Mouse (Mus musculus) liver, adult 2 months (tissue): ENCODE measurements around the gene Lhfpl2. TPM values are rescaled to one million over a fixed set of nuclear protein-coding genes. Genes with fewer than 3 reads are reported as not detected.

Experiments
- DNase-seq: peaks from one replicate; pipeline ENCODE4 v3.0.0-alpha.2; 2011; ENCODE audit warnings: low read depth, low spot score; ENCODE audit errors: extremely low read depth
- H3K27ac ChIP-seq: fragments of 200-500 bp; replicated peaks from 2 replicates; pipeline ENCODE4 v1.5.1; 2012; ENCODE audit warnings: low read depth, mild to moderate bottlenecking, control low read depth, inconsistent platforms, low read length; ENCODE audit not compliant: insufficient read depth
- H3K27me3 ChIP-seq: fragments of 200-500 bp; 2 replicates; pipeline ENCODE4 v1.6.1; 2012; ENCODE audit warnings: mild to moderate bottlenecking, moderate library complexity, low read length, inconsistent platforms; ENCODE audit not compliant: control insufficient read depth, insufficient read depth
- H3K36me3 ChIP-seq: fragments of 200-500 bp; 2 replicates; pipeline ENCODE4 v1.6.1; 2012; ENCODE audit warnings: low read length, inconsistent platforms; ENCODE audit not compliant: control insufficient read depth, insufficient read depth
- H3K4me1 ChIP-seq: fragments of 200-500 bp; 2 replicates; pipeline ENCODE4 v1.6.1; 2011; ENCODE audit warnings: low read length; ENCODE audit not compliant: control insufficient read depth, insufficient read depth
- H3K4me3 ChIP-seq: fragments of 200-500 bp; 2 replicates; pipeline ENCODE4 v1.5.1; 2011; ENCODE audit warnings: low read depth, mild to moderate bottlenecking, control low read depth, low read length, moderate library complexity; ENCODE audit not compliant: insufficient read depth
- H3K79me2 ChIP-seq: fragments of 200-500 bp; 2 replicates; pipeline ENCODE4 v1.6.1; 2012; ENCODE audit warnings: inconsistent platforms, mild to moderate bottlenecking, low read length, moderate library complexity; ENCODE audit not compliant: control insufficient read depth, insufficient read depth
- H3K9ac ChIP-seq: fragments of 200-500 bp; 2 replicates; pipeline ENCODE4 v1.6.1; 2012; ENCODE audit warnings: low read depth, mild to moderate bottlenecking, control low read depth, inconsistent platforms, low read length
- CTCF ChIP-seq: fragments of 200-500 bp; IDR thresholded peaks from 2 replicates; pipeline ENCODE4 v1.5.1; 2011; ENCODE audit warnings: low read depth, low read length, control low read depth
- POLR2A ChIP-seq: fragments of 200-500 bp; IDR thresholded peaks from 2 replicates; pipeline ENCODE4 v1.6.1; 2011; ENCODE audit warnings: low read length, control low read depth; ENCODE audit not compliant: insufficient read depth; ENCODE audit errors: extremely low read depth
- WGBS: fragments of 180-500 bp; shearing (Covaris S2); methylation state at CpG from one replicate; pipeline ENCODE4 v1.1.7; 2018; 5-methylcytosine and 5-hydroxymethylcytosine counted together
- polyA plus RNA-seq: library from polyadenylated mRNA; depleted of rRNA; stranded (reverse); fragments of >200 nt; gene quantifications from 2 replicates; pipeline ENCODE4 v1.2.3, GENCODE M21; 2012
- total RNA-seq: library from RNA; depleted of rRNA; stranded (reverse); fragments of >200 nt; gene quantifications from 2 replicates; pipeline ENCODE4 v1.2.3, GENCODE M21; 2014

The Lhfpl2 gene
- total and polyA plus RNA-seq, 2 experiments: 4.1 to 8.7 TPM

DNA sequence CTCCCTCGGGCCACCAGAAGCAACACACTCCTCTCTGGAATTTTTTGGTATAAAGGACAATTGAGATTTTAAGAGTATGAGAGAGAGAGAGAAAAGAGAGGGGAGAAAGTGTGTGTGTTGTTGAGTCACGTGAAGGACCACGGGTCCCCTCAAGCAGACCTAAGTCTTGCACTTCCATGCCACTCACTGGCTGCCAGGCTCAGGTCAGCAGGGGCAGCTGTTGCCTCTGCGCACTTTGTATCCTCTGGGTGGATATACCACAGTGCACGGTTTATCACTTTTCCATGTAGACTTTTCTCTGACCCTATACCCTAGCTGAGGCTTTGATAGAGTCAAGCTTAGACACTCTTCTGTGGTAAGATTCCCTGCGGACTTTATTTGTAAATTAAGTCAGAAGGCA lies 128.0 kb downstream of the Lhfpl2 start:
- Histone ChIP-seq H3K4me1 (peaks cover 5% of the 10 kb centered on the region; the same call in 1 of the 2 replicates), H3K36me3 (no peaks in the 10 kb centered on the region), H3K27me3 (no peaks in the 10 kb centered on the region), H3K4me3 (no peak overlapping the region), H3K79me2 (no peaks in the 10 kb centered on the region), H3K9ac (no peak overlapping the region), H3K27ac (no peak overlapping the region)
- DNase-seq: no peak
- WGBS: 83% methylated on average over 5 of the region's 6 CpGs
- no peak for TF ChIP-seq CTCF
- no peak for TF ChIP-seq POLR2A

DNA sequence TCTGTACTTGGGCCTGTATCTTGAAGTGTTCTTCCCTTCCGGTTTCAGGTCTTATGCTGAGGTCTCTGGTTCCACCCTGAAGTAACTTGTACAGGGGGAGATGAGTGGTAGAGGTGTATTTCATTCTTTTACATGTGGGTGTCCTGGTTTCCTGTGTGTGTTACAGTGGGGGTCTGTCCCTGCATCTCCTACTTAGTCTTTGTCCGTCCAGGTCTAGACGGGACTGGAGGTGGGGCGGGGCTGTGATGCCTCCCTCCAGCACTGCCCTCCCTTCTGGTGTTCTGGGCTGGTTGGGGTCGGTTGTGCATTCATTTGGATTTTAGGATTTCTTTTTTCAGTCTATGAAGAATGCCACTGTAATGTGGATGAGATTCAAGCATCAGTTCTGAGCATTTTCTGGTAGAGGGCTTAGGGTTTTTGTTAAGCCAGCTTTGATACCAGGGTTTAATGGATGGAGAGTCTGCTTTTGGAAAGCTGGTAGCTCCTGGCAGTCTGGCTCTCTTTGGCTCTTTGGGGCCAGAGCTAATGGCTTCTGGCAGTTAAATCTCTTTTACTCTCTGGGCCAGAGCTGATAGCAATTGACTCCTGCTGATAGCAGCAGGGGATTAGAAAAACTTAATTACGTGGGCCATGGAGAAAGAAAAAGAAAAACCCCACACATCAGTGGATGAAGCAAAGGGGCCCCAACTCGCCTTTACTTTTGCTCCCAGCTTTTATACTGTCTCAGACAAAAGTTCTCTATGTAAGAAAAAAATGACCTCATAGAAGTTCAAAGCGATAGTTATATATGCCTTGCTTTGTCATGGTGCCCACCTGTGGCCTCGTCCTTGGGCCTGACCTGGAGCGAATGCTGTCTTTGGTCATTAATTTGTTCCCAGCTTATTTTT lies 130.8 kb downstream of the Lhfpl2 start:
- Histone ChIP-seq H3K27me3 (no peaks in the 10 kb centered on the region), H3K27ac (no peak overlapping the region), H3K36me3 (no peaks in the 10 kb centered on the region), H3K79me2 (no peaks in the 10 kb centered on the region), H3K4me1 (no peaks in the 10 kb centered on the region), H3K4me3 (no peak overlapping the region), H3K9ac (no peak overlapping the region)
- 79% methylated on average over 10 of the region's 10 CpGs for WGBS
- DNase-seq: no peak
- TF ChIP-seq POLR2A (no peak), CTCF (no peak)

DNA sequence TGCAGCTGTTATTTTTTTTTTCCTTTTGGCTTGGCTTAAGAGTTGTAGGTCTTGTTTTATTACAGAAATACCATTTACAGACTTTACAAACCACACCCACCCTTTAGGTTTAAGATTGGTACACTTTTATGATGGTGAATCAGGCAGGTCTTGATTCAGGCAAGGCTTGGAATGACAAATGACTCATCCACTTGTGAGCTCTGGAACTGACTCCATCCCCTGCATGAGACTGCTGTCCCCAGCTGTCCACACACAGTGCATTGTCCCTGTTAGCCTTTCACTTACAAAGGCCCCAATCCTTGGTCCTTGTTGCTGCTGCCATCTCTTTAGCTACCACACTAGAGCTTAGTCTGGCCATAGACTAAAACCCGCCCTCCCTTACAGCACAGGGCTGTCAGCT lies 132.8 kb downstream of the Lhfpl2 start:
- no peaks in the 10 kb centered on the region for H3K4me1 ChIP-seq
- H3K9ac ChIP-seq: no peak overlapping the region
- H3K4me3 ChIP-seq: no peak overlapping the region
- H3K27ac ChIP-seq: no peak overlapping the region
- WGBS: 96% methylated on average over 1 of the region's 1 CpGs
- no peaks in the 10 kb centered on the region for H3K79me2 ChIP-seq
- TF ChIP-seq POLR2A (no peak), CTCF (no peak)
- no peak for DNase-seq
- H3K36me3 ChIP-seq: no peaks in the 10 kb centered on the region
- H3K27me3 ChIP-seq: no peaks in the 10 kb centered on the region

DNA sequence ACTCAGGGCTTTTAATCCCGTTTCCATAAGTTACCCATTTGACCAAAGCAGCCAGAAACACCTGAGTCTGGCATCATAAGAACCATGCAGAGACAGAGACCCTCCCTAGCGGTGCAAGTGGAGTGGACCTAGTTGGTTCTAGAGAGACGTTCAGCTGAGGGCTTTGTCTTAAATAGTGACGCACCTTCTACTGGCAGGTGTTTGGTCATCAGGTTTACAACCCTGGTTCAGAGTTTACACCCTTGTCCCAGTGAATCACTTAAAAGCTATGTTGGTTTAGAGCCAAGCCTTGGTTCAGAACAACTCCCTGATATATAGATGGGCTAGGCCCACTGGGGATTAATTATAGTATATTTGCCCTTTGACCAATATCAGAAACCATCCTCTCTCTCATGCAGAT lies 135.6 kb downstream of the Lhfpl2 start:
- Histone ChIP-seq H3K4me1 (no peaks in the 10 kb centered on the region), H3K27me3 (no peaks in the 10 kb centered on the region), H3K4me3 (no peak overlapping the region), H3K79me2 (no peaks in the 10 kb centered on the region), H3K9ac (no peak overlapping the region), H3K36me3 (peaks cover 5% of the 10 kb centered on the region; the same call in 1 of the 2 replicates), H3K27ac (no peak overlapping the region)
- no peak for TF ChIP-seq CTCF
- no peak for TF ChIP-seq POLR2A
- DNase-seq: no peak
- WGBS: 85% methylated on average over 4 of the region's 4 CpGs

DNA sequence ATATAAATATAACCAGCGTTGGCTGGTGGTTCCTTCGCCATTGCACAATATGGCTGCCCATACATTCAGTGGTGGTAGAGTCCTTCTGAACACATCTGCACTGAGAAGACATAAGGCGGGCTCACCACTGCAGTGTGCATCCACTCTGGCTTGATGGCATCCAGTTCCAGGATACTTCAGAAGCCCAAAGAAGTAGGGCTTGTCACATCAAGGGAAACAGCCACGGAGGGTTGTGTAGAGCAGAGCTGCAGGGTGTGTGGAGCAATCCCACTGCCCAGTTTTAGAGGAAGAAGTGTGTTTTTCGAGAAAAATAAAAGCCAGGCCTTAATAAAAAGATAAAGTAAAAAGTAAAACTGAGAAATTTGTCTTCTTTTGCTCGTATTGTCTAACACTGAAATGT lies 141.0 kb downstream of the Lhfpl2 start:
- WGBS: 94% methylated on average over 6 of the region's 6 CpGs
- no peaks in the 10 kb centered on the region for H3K4me1 ChIP-seq
- DNase-seq: no peak
- peaks cover 13% of the 10 kb centered on the region; the same call in 1 of the 2 replicates for H3K36me3 ChIP-seq
- no peak for TF ChIP-seq POLR2A
- TF ChIP-seq CTCF: no peak
- no peak overlapping the region for H3K4me3 ChIP-seq
- no peak overlapping the region for H3K27ac ChIP-seq
- H3K9ac ChIP-seq: no peak overlapping the region
- H3K27me3 ChIP-seq: no peaks in the 10 kb centered on the region
- H3K79me2 ChIP-seq: no peaks in the 10 kb centered on the region

DNA sequence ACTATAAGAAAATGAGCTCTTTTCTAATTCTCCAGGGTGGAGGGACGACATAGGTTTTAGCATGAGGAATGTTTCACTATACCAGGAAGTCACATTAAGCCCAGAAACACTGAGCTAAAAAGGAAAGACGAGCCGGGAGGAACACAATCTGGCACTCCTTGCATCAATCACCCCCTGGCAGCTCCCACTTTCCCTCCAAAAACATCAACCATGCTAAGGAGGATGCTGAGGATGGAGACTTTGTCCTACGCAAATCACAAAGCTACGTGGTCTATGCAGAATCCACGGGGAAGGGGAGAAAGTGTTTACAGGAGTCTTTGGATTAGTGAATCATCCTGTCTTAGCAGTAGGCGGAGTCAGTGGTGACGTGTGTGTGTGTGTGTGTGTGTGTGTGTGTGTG lies 142.2 kb downstream of the Lhfpl2 start:
- Histone ChIP-seq H3K4me1 (no peaks in the 10 kb centered on the region), H3K27ac (no peak overlapping the region), H3K36me3 (peaks cover 16% of the 10 kb centered on the region; the same call in 1 of the 2 replicates), H3K27me3 (no peaks in the 10 kb centered on the region), H3K4me3 (no peak overlapping the region), H3K79me2 (no peaks in the 10 kb centered on the region), H3K9ac (no peak overlapping the region)
- WGBS: 83% methylated on average over 8 of the region's 8 CpGs
- TF ChIP-seq CTCF: no peak
- no peak for TF ChIP-seq POLR2A
- no peak for DNase-seq
